Mouse (Mus musculus): ENCODE data around the gene Ptpn6. TPM values are rescaled to one million over a fixed set of nuclear protein-coding genes. Genes with fewer than 3 reads are reported as not detected.
A peak's percentile ranks its signal among the peaks of the same experiment; 100 is the strongest.

Ptpn6 gene
- total RNA-seq, 2 experiments from 2014 or later = 13.0 to 13.5 TPM

DNA sequence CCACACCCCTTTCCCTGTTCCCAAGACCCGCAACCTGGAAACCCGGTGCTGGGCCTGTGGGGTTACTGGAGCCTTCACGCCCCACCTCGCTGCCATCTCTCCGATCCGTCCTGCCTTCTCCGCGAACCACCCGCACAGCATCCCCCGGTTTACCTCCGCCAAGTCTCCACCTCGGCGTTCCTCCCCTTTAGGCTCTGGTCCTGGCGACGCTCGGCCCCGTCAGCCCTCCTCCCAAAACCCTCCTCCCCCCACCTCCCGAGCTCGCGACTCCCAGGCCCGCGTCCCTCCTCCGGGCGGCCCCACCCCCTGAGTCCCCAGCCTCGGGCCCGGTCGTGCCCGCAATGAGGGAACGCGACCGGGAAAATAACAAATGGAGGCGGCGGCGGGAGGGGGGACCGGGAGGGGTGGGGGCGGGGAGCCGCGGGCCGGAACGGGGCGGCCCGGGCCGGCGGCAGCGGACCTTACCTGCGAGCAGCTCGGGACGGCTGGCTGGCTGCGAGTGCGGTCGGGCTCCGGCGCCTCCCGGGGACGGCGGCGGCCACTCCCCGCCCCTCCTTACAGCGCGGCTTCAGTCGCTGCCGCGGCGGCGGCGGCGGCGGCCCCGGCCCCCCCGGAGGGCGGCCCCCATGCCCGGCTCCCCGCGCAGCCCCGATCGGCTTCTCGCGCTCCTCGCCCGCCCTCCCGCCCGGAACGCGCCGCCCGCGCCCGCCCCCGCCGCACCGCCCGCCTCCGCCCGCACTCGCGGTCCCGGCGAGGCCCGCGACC, 17.5 kb upstream of the Ptpn6 start, which contains the start of the genes Gm45234 and Atn1:
Gene Gm45234, minus strand, starts transcription at position 191 of the 765 bp plus-strand sequence.
Gene Atn1, minus strand, starts transcription at position 694 of the 765 bp plus-strand sequence.
- DNase-seq = peak; percentile 85

DNA sequence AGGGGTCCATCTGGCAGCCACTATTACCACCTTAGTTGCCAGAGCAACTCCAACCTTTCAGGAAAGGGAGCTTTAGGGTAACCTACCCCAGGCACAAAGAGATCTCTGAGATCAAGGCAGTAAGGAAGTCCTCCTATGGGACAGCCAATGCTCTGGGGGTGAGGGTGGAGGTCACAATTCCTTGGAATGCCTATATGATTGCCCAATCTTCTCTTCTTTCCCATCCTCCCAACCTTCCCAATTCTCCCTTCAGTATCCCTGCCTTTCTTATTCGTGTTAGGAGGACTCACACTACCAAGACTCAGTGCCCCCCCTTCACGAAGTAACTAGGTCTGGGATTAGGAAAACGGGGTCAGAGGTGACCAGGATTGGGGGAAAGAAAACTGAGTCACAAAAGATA, 16.8 kb upstream of the Ptpn6 start:
- DNase-seq = no peak

- no peak for DNase-seq
Measured at GRCm38 (mm10) chr6:124753861-124754260, 15.3 kb upstream of the Ptpn6 start.

DNA sequence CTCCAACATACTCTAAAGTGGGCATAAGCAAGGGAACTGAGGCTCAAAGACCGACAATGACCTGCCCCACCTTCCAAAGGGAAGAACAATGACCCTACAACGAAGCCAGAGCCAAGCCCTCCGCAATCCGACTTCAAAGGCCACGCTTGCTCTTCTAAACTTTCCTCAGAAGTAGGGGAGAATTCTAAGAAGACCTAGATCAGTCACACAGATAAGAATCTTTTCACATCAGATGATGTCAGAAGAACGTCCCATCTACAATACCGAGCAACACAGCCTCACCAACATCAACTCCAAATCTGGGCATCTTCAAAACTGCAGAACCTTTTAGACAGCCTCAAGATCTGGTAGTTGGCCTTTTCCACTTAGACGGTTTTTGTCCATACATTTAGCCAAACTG, 11.9 kb upstream of the Ptpn6 start:
- DNase-seq = no peak

GRCm38 (mm10) chr6:124746654-124747632, 8.4 kb upstream of the Ptpn6 start:
- DNase-seq = no peak

DNA sequence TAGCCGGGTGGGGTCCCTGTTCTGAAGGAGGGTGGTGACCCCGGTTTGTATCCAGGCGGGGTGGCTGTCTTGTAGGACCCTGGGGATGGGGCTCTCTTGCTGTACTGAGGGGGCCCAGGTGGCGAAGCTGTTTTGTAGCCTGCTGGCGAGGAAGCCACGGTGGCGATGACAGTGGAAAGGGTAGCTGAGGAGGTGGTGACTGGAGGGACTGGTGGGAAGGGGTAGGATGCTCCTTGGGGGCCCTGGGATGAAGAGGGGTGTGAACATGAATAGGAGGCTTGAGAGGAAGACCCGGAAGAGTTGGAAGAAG, 7.7 kb upstream of the Ptpn6 start:
- DNase-seq = no peak

DNA sequence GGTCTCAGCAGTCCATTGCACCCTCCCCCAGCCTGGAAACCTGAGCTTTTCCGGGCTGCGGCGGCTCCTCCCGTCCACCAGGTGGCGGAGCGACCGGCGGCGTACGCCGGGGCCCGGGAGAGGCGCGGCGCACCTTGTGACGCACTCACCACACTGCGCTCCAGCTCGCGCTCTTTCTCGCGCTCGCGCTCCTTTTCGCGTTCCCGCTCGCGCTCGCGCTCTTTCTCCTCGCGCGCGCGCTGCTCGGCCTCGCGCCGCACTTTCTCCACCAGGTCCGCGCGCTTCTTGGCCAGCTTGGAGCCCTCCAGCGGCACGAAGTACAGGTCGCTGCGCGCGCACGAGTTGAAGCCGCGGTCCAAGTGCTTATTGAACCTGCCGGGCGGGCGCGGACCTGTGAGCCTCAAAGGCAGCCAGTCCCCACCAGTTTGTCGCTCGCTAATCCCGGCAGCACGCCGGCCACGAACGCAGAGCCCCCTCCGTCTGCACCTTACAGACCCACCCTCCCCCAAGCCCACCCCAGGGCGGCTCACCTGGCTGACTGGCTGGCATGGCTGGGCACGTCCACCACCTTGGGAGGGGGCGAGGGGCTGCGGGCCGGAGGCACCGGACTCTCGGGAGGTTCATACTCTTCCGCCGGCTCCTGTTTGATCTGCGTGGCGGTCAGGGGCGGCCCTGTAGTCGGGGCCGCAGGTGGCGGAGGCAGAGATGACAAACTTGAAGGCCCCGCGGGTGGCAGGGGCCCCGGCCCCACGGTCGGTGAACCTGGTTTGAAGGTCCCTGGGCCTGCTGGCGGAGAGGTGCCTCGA, 7.2 kb upstream of the Ptpn6 start:
- DNase-seq = peak; percentile 96

GRCm38 (mm10) chr6:124744755-124745321, 6.3 kb upstream of the Ptpn6 start:
- no peak for DNase-seq

DNA sequence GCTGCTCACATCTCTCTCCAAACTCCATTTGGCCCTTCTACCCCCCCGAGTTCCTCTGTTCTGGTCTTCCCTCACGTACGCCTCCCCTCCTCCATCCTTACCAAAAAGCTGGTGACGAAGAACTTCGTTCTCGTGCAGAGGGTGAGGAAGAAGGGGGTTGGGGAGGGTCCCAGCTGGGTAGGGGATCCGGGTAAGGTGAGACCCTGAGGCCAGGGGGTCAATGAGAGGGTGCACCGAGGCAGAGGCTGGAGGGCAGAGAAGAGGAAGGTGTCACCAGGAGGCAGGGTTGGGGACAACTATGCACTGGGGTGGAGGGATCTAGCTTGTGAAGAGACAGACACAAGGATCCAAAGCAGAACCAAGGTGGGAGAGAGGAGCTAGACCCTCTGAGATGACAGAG, 5.1 kb upstream of the Ptpn6 start:
- no peak for DNase-seq

DNA sequence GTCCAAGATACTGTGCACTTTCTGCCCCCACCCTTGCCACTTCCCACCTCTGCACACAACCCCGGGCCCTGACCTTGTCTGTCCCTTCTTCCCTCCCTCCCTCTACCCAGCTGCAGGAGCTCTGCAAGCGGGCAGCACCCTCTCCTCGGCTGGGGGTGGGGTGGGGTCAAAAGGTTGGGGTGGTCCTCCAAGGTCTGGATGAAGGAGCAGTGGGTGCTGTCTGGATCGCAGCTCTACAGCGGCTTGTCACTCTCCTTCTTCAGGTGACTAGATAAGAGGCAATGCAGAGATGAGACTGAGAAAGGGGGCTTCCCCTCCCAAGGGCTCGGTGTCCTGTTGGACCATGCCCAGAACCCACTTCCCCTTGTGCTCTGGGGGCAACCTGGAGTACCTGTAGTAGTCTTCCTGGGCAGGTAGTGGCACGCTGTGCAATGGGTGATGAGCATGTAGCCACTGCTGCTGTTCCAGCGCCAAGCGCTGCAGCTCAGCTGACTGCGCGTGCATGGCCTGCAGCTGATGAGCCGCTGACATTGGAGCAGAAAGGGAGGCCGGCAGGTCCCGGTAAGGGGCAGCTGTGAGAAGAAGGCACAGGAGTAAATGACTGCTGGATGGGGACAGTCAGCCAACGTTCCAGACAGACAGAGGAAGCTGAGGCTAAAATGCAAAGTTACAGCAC, 4.5 kb upstream of the Ptpn6 start:
- no peak for DNase-seq

GRCm38 (mm10) chr6:124741842-124742241, 3.3 kb upstream of the Ptpn6 start:
- DNase-seq = no peak

DNA sequence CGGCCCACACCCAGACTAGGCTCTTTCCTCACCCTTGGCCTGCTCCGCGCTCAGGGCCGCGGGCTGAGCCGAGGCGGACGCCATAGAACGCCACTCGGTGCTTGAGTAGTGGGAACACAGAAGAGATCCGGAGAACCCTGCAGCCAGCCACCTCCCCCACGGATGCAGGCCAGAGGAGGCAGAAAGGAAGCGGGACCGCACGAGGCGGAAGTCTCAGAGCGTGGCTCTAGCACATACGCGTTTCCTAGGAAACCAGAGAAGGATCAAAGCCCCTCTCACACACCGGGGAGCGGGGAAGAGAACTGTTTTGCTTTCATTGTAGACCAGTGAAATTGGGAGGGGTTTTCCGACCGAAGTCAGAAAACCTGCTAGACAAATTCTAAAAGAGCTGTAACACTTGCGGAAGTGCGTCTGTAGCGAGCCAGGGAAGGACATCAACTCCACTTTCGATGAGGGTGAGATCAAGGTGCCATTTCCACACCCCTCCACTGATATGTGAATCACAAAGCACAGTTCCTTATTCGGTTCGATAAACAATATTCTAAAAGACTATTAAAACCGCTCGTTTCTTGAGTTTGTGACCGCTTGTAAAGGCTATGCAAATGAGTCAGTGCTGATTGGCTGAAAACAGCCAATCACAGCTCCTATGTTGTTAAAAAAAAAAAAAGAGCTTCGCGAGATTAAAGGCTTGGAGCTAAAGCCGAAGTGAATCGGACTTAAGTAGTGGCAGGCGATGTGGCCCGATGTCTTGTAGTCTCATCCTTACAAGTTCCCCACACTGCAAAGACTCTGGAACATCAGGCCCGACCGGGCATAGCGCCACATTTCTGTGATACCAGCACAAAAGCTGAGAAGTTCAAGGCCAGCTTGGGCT, 2.6 kb upstream of the Ptpn6 start, which contains the start of gene Grcc10:
Gene Grcc10, minus strand, starts transcription at position 487 of the 874 bp plus-strand sequence.
- DNase-seq = peak; percentile 89

- DNase-seq = peak; percentile 69
Measured at GRCm38 (mm10) chr6:124740211-124740887, 1.8 kb upstream of the Ptpn6 start.

DNA sequence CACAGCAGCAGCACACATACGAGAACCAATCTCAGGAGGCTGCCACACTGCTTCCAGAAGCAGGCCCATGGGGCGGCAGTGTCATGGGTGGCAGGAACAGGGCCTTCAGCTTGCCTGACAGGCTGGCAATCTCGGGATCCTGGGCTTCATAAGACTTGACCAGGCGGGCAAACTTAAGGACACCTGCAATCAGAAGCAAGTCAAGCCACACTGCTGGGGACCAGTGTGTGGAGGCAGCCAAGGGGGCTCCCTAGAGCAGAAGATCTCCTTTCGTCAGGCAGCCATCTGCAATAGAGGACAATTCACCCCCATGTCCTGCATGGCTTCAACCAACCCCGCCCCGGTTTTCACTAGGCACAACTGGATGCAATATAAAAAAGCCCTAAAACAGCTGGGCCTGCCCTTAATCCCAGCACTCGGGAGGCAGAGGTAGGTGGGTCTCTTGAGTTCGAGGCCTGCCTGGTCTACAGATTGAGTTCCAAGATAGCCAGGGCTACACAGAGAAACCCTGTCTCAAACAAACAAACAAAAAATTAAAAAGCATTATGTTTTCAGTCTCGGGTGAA, 800 bp upstream of the Ptpn6 start:
- no peak for DNase-seq

- no peak for DNase-seq
Measured at GRCm38 (mm10) chr6:124737040-124737439, 1.5 kb downstream of the Ptpn6 start.

GRCm38 (mm10) chr6:124734417-124734816, 4.1 kb downstream of the Ptpn6 start:
- no peak for DNase-seq

GRCm38 (mm10) chr6:124732476-124733370, 5.8 kb downstream of the Ptpn6 start:
- DNase-seq = peak; percentile 49

- DNase-seq = no peak
Measured at GRCm38 (mm10) chr6:124731038-124731437, 7.5 kb downstream of the Ptpn6 start.

All from adrenal gland, postnatal 10 days (tissue).